Mouse (Mus musculus): ENCODE results near the gene Map4k5.

DNA sequence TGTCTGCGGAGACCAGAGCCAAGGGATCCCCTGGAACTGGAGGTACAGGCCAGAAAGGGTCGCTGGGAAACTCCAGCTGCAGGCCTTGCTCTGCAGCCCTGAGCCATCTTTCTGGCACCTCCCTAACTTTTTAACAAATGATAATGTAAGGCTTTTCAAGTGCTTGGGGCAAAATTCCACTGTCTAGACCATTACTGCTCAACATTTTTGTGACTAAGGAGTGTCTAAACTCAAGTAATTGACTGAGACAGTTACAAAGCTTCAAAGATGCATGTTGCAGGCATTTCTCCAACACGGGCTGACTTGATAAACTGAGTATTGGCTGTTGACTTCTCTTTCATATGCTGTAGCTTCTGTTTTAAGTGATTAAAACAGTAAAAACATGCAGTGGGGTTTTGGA, 83.6 kb downstream of the Map4k5 start:
- TF ChIP-seq POLR2A (IDR thresholded peaks at IDR 0.05; ENCODE audit: control insufficient read depth in 1 of 2, insufficient read depth in 1 of 2, low read depth in 1 of 2, low read length in 2 of 2, poor library complexity in 1 of 2) = no peak
- TF ChIP-seq CHD2 (IDR thresholded peaks at IDR 0.05; ENCODE audit: low read length) = no peak
- TF ChIP-seq GABPA (IDR thresholded peaks at IDR 0.05; ENCODE audit: low read depth, low read length) = no peak
- no peak for TF ChIP-seq ETS1 (IDR thresholded peaks at IDR 0.05; ENCODE audit: low read depth, low read length)
- TF ChIP-seq CTCF (IDR thresholded peaks at IDR 0.05 in 2 of 3, conservative IDR thresholded peaks at IDR 0.05 in 1 of 3; ENCODE audit: control insufficient read depth in 1 of 3, insufficient read depth in 1 of 3, low read depth in 2 of 3, low read length in 3 of 3, poor library complexity in 1 of 3, severe bottlenecking in 1 of 3) = no peak
- TF ChIP-seq MAFK (IDR thresholded peaks at IDR 0.05; ENCODE audit: borderline replicate concordance, low read depth, low read length) = no peak
- no peak for TF ChIP-seq MAZ (IDR thresholded peaks at IDR 0.05; ENCODE audit: low read depth, low read length)
- TF ChIP-seq EP300 (IDR thresholded peaks at IDR 0.05; ENCODE audit: low read depth in 1 of 2, low read length in 2 of 2) = no peak
